Mouse (Mus musculus): Measurements from ENCODE around the gene Gtsf1l.
A peak's percentile ranks its signal among the peaks of the same experiment; 100 is the strongest.

The Gtsf1l gene

GRCm38 (mm10) chr2:163049116-163049515 lies 38.5 kb downstream of the Gtsf1l start:
- DNase-seq, result no peak

- peak; percentile 85 for DNase-seq
Measured at GRCm38 (mm10) chr2:163048125-163048524, 39.5 kb downstream of the Gtsf1l start.

- DNase-seq, result no peak
Measured at GRCm38 (mm10) chr2:163039940-163040339, 47.7 kb downstream of the Gtsf1l start.
